In genomic region chr8:9977573-9978314, GRCm38 (mm10) we compare ENCODE assay signal across 8 mouse cellular contexts. TPM values are rescaled to one million over a fixed set of nuclear protein-coding genes. Genes with fewer than 3 reads are reported as not detected.
DNase-seq lines count a peak whose midpoint lies in the region; ATAC-seq and TF ChIP-seq lines count a peak whose summit lies in the region.

Gene Lig4 (minus strand): TSS chr8:9977686.
Gene Abhd13 (plus strand): TSS chr8:9977707.

- no peaks in the 10 kb centered on the region for H3K9me3 ChIP-seq in ES-E14 (ENCODE audit: control insufficient read depth, insufficient read depth, low read depth, low read length)
- no peaks in the 10 kb centered on the region for H3K9me3 ChIP-seq in forebrain, embryonic 15.5 days

- in situ Hi-C loops in ES-E14 (cut with MboI; ENCODE audit: low sequenced_read_pairs in 2 of 2, unreplicated experiment in 2 of 2): no loop called here

- peak within 1 kb of the TSS; percentile 94 for H3K9ac ChIP-seq in ES-E14 (ENCODE audit: insufficient read depth, low read depth, low read length, poor library complexity, severe bottlenecking)
- H3K9ac ChIP-seq in forebrain, embryonic 15.5 days (replicated peaks): peak within 1 kb of the TSS; percentile 96

- peak; percentile 71; the same call in 1 of the 2 replicates for TF ChIP-seq POLR2A in lung, adult 2 months (IDR thresholded peaks at IDR 0.05; ENCODE audit: borderline replicate concordance, extremely low read depth, low read depth, low read length)

- H3K36me3 ChIP-seq in ES-E14 (ENCODE audit: control insufficient read depth, insufficient read depth, low read length, poor library complexity, severe bottlenecking): peaks cover 2% of the 10 kb centered on the region
- H3K36me3 ChIP-seq in forebrain, embryonic 15.5 days: peaks cover 9% of the 10 kb centered on the region

- H3K4me2 ChIP-seq in forebrain, embryonic 15.5 days (replicated peaks): peak within 1 kb of the TSS; percentile 89

- intact Hi-C loops in heart, postnatal 25 days (cut with DNase I): loop anchor here (2.0 to 10.0 kb wide), 2 partner anchors 257 to 323 kb away; no protein-coding TSS in a partner anchor

- TF ChIP-seq CTCF in lung, adult 2 months (IDR thresholded peaks at IDR 0.05; ENCODE audit: insufficient read depth, low read length): no peak

- peak; percentile 61 for ATAC-seq in forebrain, embryonic 15.5 days (replicated peaks)
- peak; percentile 81 for ATAC-seq in neutrophil, adult 5-6 weeks (ENCODE audit: extremely low read depth, insufficient number of reproducible peaks, low FRiP score, poor library complexity, severe bottlenecking)

- no peaks in the 10 kb centered on the region; a peak in 1 of 4 replicates for H3K4me1 ChIP-seq in ES-E14 (ENCODE audit: control insufficient read depth in 2 of 2, insufficient read depth in 2 of 2, low read length in 2 of 2, poor library complexity in 1 of 2)
- peaks cover 39% of the 10 kb centered on the region for H3K4me1 ChIP-seq in forebrain, embryonic 15.5 days
- H3K4me1 ChIP-seq in lung, adult 2 months (ENCODE audit: control insufficient read depth, insufficient read depth, low read length): peaks cover 13% of the 10 kb centered on the region

- peak; percentile 94 for DNase-seq in ES-E14 (ENCODE audit: low read depth, low spot score)
- DNase-seq in cerebellum, adult 11-12 months: peak; percentile 97
- peak; percentile 95 for DNase-seq in heart, postnatal 25 days (ENCODE audit: low spot score)
- DNase-seq in layer of hippocampus, adult 18-20 months (ENCODE audit: low spot score in 2 of 2): peak; percentile 98 to 99
- DNase-seq in lung, adult 2 months: peak; percentile 100
- peak; percentile 98 for DNase-seq in thymus, adult 18-20 months

- peak within 1 kb of the TSS; percentile 80 to 81 for H3K4me3 ChIP-seq in ES-E14 (ENCODE audit: insufficient read depth in 1 of 2, low read depth in 1 of 2, low read length in 2 of 2, poor library complexity in 1 of 2, severe bottlenecking in 1 of 2)
- H3K4me3 ChIP-seq in forebrain, embryonic 15.5 days: peak within 1 kb of the TSS; percentile 98
- H3K4me3 ChIP-seq in lung, adult 2 months (replicated peaks; ENCODE audit: extremely low read depth, low read depth, low read length): peak within 1 kb of the TSS; percentile 69

- no peaks in the 10 kb centered on the region for H3K27me3 ChIP-seq in forebrain, embryonic 15.5 days

- under 1% methylated on average over 68 of the region's 68 CpGs for WGBS in forebrain, embryonic 15.5 days
- WGBS in lung, adult 2 months: under 1% methylated on average over 68 of the region's 68 CpGs

- no peak within 1 kb of the TSS for H3K27ac ChIP-seq in ES-E14 (ENCODE audit: insufficient read depth, low read depth, low read length, poor library complexity, severe bottlenecking)
- peak within 1 kb of the TSS; percentile 89 for H3K27ac ChIP-seq in forebrain, embryonic 15.5 days (replicated peaks)

TF ChIP-seq in ES-E14, 5 proteins besides CTCF, POLR2A, EP300 and RAD21:
- peak; percentile 87 for TF ChIP-seq HCFC1 (IDR thresholded peaks at IDR 0.05; ENCODE audit: borderline replicate concordance, insufficient read depth, low read length)
- TF ChIP-seq MAFK (IDR thresholded peaks at IDR 0.05; ENCODE audit: insufficient read depth, low read depth, low read length): no peak

RNA-seq across cellular contexts. Expression of gene Lig4, which starts in this region (rescaled TPM):
- total RNA-seq in ES-E14 (2012; rRNA removed): 3.7 and 5.8 TPM in 2 replicates
- 10.4 and 11.9 TPM in 2 replicates for polyA plus RNA-seq in forebrain, embryonic 15.5 days (2015; fragmentation: Nextera tagmentation; extraction: Ambion mirVana)
- 1 to 10 TPM; 5.0 to 5.1 TPM for total RNA-seq in heart, postnatal 25 days (2021)
- total RNA-seq in layer of hippocampus, adult 18-20 months (2021): 10 to 100 TPM; 11.3 to 12.0 TPM
- 1.4 and 2.0 TPM in 2 replicates for polyA plus RNA-seq in lung, adult 2 months (2012; rRNA removed)
- total RNA-seq in neutrophil, adult 5-6 weeks (2017): 1.5 and 3.4 TPM in 2 replicates

RNA-seq across cellular contexts. Expression of gene Abhd13, which starts in this region (rescaled TPM):
- total RNA-seq in ES-E14 (2012; rRNA removed): 26.4 and 28.5 TPM in 2 replicates
- polyA plus RNA-seq in forebrain, embryonic 15.5 days (2015; fragmentation: Nextera tagmentation; extraction: Ambion mirVana): 15.7 and 16.7 TPM in 2 replicates
- total RNA-seq in heart, postnatal 25 days (2021): 10 to 100 TPM; 11.3 to 13.0 TPM
- total RNA-seq in layer of hippocampus, adult 18-20 months (2021): 10 to 100 TPM; 26.4 to 27.1 TPM
- polyA plus RNA-seq in lung, adult 2 months (2012; rRNA removed): 5.4 and 7.2 TPM in 2 replicates
- 25.9 and 28.9 TPM in 2 replicates for total RNA-seq in neutrophil, adult 5-6 weeks (2017)
